Mouse (Mus musculus) heart, embryonic 12.5 days (tissue): ENCODE results near the gene Atg16l1. TPM values are rescaled to one million over a fixed set of nuclear protein-coding genes. Genes with fewer than 3 reads are reported as not detected.
"Not testable (repeated sequence)": the region's sequence is repeated elsewhere in the genome, so short reads cannot be mapped to it uniquely, and the experiment has no call there.

Experiments used
- ATAC-seq: fragments of 200-750 bp; cut with Nextera tagmentation; 2 replicates; pipeline ENCODE4 v1.8.0; 2017; ENCODE audit warnings: moderate TSS enrichment, moderate library complexity; ENCODE audit not compliant: insufficient number of reproducible peaks, low FRiP score
- H3K27ac ChIP-seq: fragments of 300-500 bp; sonication (generic); 2 replicates; pipeline ENCODE4 v1.5.1; 2016; ENCODE audit warnings: mild to moderate bottlenecking, moderate library complexity; ENCODE audit not compliant: poor library complexity, severe bottlenecking
- H3K27me3 ChIP-seq: fragments of 300-500 bp; sonication (generic); replicated peaks from 2 replicates; pipeline ENCODE4 v1.6.1; 2016; ENCODE audit warnings: mild to moderate bottlenecking, moderate library complexity
- H3K36me3 ChIP-seq: fragments of 300-500 bp; sonication (generic); 2 replicates; pipeline ENCODE4 v1.6.1; 2016; ENCODE audit warnings: mild to moderate bottlenecking, moderate library complexity
- H3K4me1 ChIP-seq: fragments of 300-500 bp; sonication (generic); replicated peaks from 2 replicates; pipeline ENCODE4 v1.6.1; 2016; ENCODE audit warnings: mild to moderate bottlenecking
- H3K4me2 ChIP-seq: fragments of 300-500 bp; sonication (generic); 2 replicates; pipeline ENCODE4 v1.6.1; 2016; ENCODE audit warnings: mild to moderate bottlenecking, moderate library complexity
- H3K4me3 ChIP-seq: fragments of 300-500 bp; sonication (generic); 2 replicates; pipeline ENCODE4 v1.5.1; 2016; ENCODE audit warnings: mild to moderate bottlenecking
- H3K9ac ChIP-seq: fragments of 300-500 bp; sonication (generic); 2 replicates; pipeline ENCODE4 v1.6.1; 2016; ENCODE audit warnings: mild to moderate bottlenecking, moderate library complexity
- H3K9me3 ChIP-seq: fragments of 300-500 bp; sonication (generic); replicated peaks from 2 replicates; pipeline ENCODE4 v1.6.1; 2016; ENCODE audit warnings: mild to moderate bottlenecking, moderate library complexity
- WGBS: fragments of 180-500 bp; shearing (Covaris S2); methylation state at CpG from one replicate; pipeline ENCODE4 v1.1.7; 2016; 5-methylcytosine and 5-hydroxymethylcytosine counted together
- polyA plus RNA-seq: library from polyadenylated mRNA; unstranded; fragments of >200 nt; fragmentation: Nextera tagmentation; extraction: Ambion mirVana; gene quantifications from 2 replicates; pipeline ENCODE4 v1.2.1, GENCODE M21; 2016

Gene Atg16l1
- polyA plus RNA-seq, 1 experiment from 2014 or later: 30.5 TPM

DNA sequence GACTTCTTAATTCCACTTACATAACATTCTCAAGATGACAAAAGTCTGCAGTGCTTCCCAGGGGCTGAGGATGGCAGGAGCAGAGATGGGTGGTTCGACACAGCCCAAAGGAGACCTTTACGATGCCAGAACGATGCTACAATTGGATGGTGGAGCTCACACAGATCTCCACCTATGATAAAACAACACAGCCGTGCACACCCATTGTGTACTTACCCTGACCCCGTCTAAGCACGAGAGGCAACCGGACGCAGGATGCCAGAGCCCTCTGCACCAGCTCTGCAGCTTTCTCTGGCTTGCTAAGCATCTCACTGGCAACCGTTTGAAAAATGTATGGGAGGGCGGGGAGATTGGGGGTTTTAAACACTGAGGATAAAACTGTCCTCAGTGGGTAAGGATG, 56.4 kb downstream of the Atg16l1 start:
- Histone ChIP-seq H3K4me1 (no peaks in the 10 kb centered on the region), H3K9me3 (no peaks in the 10 kb centered on the region), H3K27me3 (no peaks in the 10 kb centered on the region), H3K36me3 (no peaks in the 10 kb centered on the region), H3K9ac (no peak overlapping the region), H3K4me2 (no peak overlapping the region), H3K27ac (no peak overlapping the region), H3K4me3 (no peak overlapping the region)
- ATAC-seq: no peak
- 79% methylated on average over 10 of the region's 10 CpGs for WGBS

DNA sequence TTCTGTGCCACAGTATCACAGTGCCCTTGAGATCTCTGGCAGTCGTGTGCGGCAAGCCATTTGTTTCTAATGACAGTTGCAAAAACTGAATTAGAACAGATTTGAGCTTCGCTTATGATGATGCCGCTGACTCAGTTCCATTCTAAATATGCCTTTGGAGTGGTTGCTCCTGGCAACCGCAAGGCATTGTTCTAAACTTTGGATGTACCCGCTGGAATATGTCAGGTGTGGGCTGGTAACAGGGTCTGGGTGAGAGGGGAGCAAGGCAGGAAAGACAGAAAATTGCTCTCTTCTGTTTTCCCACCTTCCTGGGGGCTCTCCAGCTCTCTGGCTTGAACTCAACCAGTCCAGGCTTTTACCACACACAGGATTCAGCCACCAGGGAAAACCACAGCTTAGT, 57.5 kb downstream of the Atg16l1 start:
- 76% methylated on average over 6 of the region's 6 CpGs for WGBS
- Histone ChIP-seq H3K27ac (no peak overlapping the region), H3K36me3 (no peaks in the 10 kb centered on the region), H3K27me3 (no peaks in the 10 kb centered on the region), H3K9ac (no peak overlapping the region), H3K9me3 (no peaks in the 10 kb centered on the region), H3K4me2 (no peak overlapping the region), H3K4me1 (no peaks in the 10 kb centered on the region), H3K4me3 (no peak overlapping the region)
- no peak for ATAC-seq

DNA sequence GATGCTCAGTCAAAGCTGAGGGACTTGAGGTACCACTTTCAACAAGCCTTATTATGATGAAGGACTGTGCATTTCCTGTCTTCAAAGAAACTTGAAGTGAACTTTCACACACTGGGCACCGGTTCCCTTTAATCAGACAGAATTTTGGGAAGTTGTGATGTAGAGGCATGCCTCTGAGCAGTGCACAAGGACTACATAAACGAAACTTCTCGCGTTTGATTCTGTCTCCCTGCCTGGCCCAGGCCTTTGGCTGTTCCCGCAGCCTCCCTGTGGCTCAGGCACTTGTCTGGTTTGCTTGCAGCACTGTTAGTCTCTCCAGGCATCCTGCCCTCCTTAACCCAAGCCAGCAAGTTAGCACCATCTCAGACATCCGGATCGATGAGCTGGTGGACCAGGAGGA, 58.0 kb downstream of the Atg16l1 start:
- H3K4me1 ChIP-seq: no peaks in the 10 kb centered on the region
- no peaks in the 10 kb centered on the region for H3K9me3 ChIP-seq
- no peaks in the 10 kb centered on the region for H3K27me3 ChIP-seq
- H3K4me3 ChIP-seq: no peak overlapping the region
- H3K36me3 ChIP-seq: no peaks in the 10 kb centered on the region
- H3K9ac ChIP-seq: no peak overlapping the region
- WGBS: 71% methylated on average over 7 of the region's 7 CpGs
- H3K4me2 ChIP-seq: no peak overlapping the region
- ATAC-seq: no peak
- H3K27ac ChIP-seq: no peak overlapping the region

DNA sequence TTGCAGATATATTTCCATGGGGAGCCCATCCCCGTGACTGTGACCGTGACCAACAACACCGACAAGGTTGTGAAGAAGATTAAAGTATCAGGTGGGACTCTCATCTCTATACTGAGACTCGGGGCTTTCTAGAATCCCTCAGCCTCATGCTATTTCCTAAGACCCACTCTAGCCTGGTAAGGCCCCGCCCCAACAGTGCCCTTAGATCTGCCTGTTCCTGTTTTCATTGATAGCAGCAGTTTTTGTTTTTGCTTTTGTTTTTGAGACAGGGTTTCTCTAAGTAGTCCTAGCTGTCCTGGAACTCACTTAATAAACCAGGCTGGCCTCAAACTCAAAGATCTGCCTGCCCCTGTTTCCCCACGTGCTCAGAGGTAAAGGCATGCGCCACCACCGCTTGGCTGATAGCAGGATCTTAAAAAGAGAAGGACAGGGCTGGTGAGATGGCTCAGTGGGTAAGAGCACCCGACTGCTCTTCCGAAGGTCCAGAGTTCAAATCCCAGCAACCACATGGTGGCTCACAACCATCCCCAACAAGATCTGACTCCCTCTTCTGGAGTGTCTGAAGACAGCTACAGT, 68.8 kb downstream of the Atg16l1 start:
- 83% methylated on average over 10 of the region's 10 CpGs for WGBS
- H3K9ac ChIP-seq: no peak overlapping the region
- H3K9me3 ChIP-seq: peaks cover 4% of the 10 kb centered on the region; the same call in 1 of the 2 replicates
- H3K4me1 ChIP-seq: peaks cover 11% of the 10 kb centered on the region
- ATAC-seq: no peak
- no peak overlapping the region for H3K4me3 ChIP-seq
- no peaks in the 10 kb centered on the region for H3K36me3 ChIP-seq
- no peak overlapping the region for H3K27ac ChIP-seq
- no peaks in the 10 kb centered on the region for H3K27me3 ChIP-seq
- H3K4me2 ChIP-seq: no peak overlapping the region

DNA sequence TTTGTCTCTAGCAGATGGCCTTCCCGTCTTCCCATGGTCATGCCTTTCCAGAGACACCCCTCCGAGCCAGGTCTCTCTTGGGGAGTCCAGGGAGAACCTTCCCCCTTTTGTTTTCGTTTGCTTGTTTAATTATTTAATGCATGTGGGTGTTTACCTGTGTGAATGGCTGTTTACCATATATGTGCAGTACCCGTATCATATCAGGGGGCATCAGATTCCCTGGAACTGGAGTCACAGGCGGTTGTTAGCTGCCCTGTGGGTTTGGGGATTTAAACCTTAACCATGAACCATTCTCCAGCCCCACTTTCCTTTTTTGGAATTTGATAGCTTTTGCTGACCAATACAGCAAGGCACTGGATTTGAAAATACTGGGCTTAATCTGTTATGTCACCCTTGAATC, 69.6 kb downstream of the Atg16l1 start:
- Histone ChIP-seq H3K36me3 (no peaks in the 10 kb centered on the region), H3K9ac (no peak overlapping the region), H3K4me2 (no peak overlapping the region), H3K4me3 (no peak overlapping the region), H3K27ac (no peak overlapping the region), H3K9me3 (peaks cover 4% of the 10 kb centered on the region; the same call in 1 of the 2 replicates), H3K4me1 (peaks cover 15% of the 10 kb centered on the region), H3K27me3 (no peaks in the 10 kb centered on the region)
- no peak for ATAC-seq
- WGBS: 79% methylated on average over 5 of the region's 5 CpGs

DNA sequence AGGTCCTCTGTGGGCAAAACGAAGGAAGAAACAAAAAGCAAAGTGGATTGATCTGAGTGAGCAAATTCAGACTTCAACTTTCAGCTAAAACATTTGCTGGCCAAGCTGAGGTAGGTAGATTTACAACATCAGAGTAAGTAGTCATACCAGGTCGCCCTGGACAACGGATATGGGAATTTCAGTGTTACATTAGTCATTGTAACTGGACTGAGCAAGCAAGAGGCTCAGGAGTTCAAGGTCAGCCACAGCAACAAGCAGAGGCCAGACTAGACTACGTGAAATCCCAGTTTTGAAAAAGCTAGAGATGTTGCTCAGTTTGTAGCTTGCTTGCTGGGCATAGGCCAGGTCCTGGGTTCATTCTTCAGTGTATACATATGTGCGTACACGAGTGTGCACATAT, 70.3 kb downstream of the Atg16l1 start:
- Histone ChIP-seq H3K9me3 (peaks cover 4% of the 10 kb centered on the region; the same call in 1 of the 2 replicates), H3K9ac (no peak overlapping the region), H3K4me1 (peaks cover 15% of the 10 kb centered on the region), H3K4me2 (no peak overlapping the region), H3K36me3 (no peaks in the 10 kb centered on the region), H3K4me3 (no peak overlapping the region), H3K27me3 (no peaks in the 10 kb centered on the region), H3K27ac (no peak overlapping the region)
- 83% methylated on average over 6 of the region's 6 CpGs for WGBS
- ATAC-seq: no peak

DNA sequence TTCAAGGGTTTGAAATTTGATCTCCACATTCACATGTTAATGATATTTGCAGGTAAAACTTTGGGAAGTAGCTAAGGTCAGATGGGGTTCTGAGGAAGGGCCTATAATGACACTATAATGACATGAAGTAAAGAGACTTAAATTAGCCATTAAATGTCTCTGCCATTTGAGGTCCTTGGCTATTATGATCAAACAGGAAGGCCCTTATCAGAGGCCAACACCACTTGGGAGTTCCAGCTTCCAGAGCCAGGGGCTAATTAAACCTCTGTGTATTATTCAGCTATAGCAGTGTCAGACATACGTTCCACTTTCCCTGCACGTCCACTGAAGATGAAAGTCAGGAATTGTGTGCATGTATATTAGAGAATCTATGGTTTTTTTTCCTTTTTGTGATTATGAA, 70.8 kb downstream of the Atg16l1 start:
- Histone ChIP-seq H3K4me3 (no peak overlapping the region), H3K4me2 (no peak overlapping the region), H3K27me3 (no peaks in the 10 kb centered on the region), H3K36me3 (no peaks in the 10 kb centered on the region), H3K27ac (no peak overlapping the region), H3K9ac (no peak overlapping the region), H3K9me3 (peaks cover 4% of the 10 kb centered on the region; the same call in 1 of the 2 replicates), H3K4me1 (peaks cover 15% of the 10 kb centered on the region)
- WGBS: 44% methylated on average over 2 of the region's 2 CpGs
- ATAC-seq: no peak

DNA sequence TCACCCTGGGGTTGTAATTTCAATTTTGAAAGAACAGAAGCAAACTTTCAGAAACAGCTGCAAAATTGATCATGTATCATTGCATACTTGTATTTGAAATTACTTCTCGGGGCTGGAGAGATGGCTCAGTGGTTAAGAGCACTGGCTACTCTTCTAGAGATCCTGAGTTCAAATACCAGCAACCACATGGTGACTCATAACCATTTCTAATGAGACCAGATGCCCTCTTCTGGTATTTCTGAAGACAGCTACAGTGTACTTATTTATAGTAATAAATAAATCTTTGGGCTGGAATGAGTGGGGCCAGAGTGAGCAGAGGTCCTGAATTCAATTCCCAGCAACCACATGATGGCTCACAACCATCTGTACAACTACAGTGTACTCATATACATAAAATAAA, 71.8 kb downstream of the Atg16l1 start:
- not testable (repeated sequence) for H3K4me2 ChIP-seq, ATAC-seq, H3K36me3 ChIP-seq, H3K27me3 ChIP-seq, H3K9me3 ChIP-seq, H3K4me3 ChIP-seq, H3K27ac ChIP-seq, H3K9ac ChIP-seq
- WGBS: 79% methylated on average over 1 of the region's 1 CpGs
- peaks cover 15% of the 10 kb centered on the region for H3K4me1 ChIP-seq

DNA sequence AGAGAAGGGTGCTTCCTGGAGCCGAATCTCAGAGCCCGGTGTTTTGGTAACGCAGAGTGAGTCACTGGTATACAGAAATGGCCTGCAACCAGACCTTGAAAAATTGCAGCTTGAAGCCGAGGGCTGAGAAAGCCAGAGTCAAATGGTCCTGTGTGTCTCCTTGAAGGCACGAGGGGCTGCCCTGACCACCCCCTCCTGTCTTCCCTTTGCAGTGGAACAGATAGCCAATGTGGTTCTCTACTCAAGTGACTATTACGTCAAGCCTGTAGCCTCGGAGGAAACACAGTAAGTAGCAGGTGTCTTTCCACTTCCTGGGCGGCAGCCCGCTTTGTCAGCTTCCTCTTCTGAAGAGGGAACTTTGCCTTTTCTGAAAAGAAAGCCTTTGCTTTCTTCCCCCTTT, 72.5 kb downstream of the Atg16l1 start:
- Histone ChIP-seq H3K9me3 (peaks cover 4% of the 10 kb centered on the region; the same call in 1 of the 2 replicates), H3K27ac (no peak overlapping the region), H3K4me2 (no peak overlapping the region), H3K9ac (no peak overlapping the region), H3K27me3 (no peaks in the 10 kb centered on the region), H3K36me3 (no peaks in the 10 kb centered on the region), H3K4me1 (peaks cover 15% of the 10 kb centered on the region), H3K4me3 (no peak overlapping the region)
- no peak for ATAC-seq
- WGBS: 51% methylated on average over 9 of the region's 9 CpGs

DNA sequence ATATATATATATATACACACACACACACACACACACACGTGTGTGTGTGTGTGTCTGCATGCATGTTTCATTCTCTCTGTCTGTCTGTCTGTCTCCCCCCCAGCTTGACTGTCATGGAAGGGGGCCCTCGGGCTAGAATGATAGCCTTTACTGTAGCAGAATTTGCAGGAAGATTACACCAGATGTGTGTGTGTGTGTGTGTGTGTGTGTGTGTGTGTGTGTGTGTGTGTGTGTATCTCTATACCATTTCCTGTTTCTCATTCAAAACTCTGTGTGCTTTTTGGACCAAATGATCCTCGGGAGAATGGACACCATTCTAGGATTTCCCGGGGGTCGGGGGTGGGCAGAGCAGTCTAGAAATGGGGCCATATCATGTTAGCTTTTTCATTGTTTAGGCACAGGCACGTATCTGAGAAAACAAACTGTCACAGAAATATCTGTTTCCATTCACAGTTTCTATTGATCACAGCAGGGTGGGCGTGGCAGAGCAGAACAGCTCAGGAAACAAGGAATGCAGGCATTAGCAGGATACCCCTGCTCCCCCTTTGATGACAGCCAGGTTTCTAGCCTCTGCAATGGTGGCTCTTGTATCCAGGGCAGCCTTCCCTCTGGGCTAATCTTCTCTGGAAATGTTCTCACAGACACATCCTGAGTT, 73.4 kb downstream of the Atg16l1 start:
- no peak overlapping the region for H3K9ac ChIP-seq
- ATAC-seq: no peak
- peaks cover 15% of the 10 kb centered on the region for H3K4me1 ChIP-seq
- H3K27ac ChIP-seq: no peak overlapping the region
- H3K27me3 ChIP-seq: no peaks in the 10 kb centered on the region
- WGBS: 41% methylated on average over 7 of the region's 7 CpGs
- H3K4me3 ChIP-seq: no peak overlapping the region
- no peaks in the 10 kb centered on the region for H3K36me3 ChIP-seq
- H3K9me3 ChIP-seq: no peaks in the 10 kb centered on the region
- H3K4me2 ChIP-seq: no peak overlapping the region

DNA sequence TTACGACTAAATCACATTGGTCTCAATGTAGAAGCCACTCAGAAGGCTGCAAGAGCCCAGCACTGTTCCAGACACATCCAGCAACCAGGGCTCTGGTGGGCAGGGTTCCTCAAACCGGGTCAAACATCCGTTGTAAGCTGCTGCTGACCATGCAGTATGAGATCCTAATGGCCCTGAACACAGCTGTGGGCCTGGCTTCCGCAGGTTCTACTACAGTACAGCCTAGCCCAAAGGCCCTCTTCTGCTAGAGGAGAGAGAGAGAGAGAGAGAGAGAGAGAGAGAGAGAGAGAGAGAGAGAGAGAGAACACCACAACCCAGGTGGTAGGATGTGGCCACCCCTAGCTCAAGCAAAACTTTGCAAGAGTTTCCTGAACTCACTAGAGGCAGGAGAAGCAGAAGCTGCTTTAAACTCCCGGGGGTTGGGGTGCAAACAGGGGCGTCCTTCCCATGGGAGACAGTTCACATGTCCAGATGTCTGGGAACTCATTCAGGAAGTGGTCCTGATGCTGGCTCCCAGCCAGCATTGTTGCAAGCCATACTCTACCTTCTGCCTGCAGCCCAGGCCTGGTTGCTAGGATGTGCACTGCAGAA, 74.0 kb downstream of the Atg16l1 start:
- Histone ChIP-seq H3K9me3 (no peaks in the 10 kb centered on the region), H3K27me3 (no peaks in the 10 kb centered on the region), H3K4me3 (no peak overlapping the region), H3K36me3 (no peaks in the 10 kb centered on the region), H3K9ac (no peak overlapping the region), H3K4me1 (peaks cover 15% of the 10 kb centered on the region), H3K4me2 (no peak overlapping the region), H3K27ac (no peak overlapping the region)
- peak; percentile 45; the same call in 1 of the 2 replicates for ATAC-seq
- WGBS: 53% methylated on average over 6 of the region's 6 CpGs
